Mouse (Mus musculus) gastrocnemius, postnatal 10 days (tissue): ENCODE measurements around the gene Gm20388. TPM values are rescaled to one million over a fixed set of nuclear protein-coding genes. Genes with fewer than 3 reads are reported as not detected.

Source experiments
- DNase-seq: peaks from one replicate; pipeline ENCODE4 v3.0.0; 2021; ENCODE audit warnings: mixed read lengths
- total RNA-seq, 2 experiments: library from RNA; stranded (reverse); gene quantifications; 2 replicates each; pipeline ENCODE4 v1.2.3; 2021

Gm20388 gene
- total RNA-seq, 2 experiments from 2014 or later: 2.9 to 6.0 TPM

DNA sequence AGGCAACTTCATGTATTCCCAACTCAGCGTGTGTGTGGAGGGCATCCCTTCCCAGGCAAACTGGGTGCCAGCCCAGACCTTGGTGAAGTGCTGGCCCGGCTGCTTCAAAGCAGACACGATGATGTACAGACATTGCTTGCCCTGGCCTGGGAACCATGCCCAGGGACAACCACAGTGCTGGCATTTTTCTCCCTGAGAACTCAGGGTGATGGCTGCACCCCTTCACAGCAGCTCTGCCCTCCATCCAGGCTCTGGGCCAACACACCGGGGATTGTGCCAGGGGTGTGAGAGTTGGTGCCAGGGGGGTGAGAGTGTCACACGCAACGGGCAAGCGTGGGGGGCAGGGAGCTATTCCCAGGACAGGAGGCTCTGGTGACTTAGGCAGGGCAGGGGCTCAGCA lies 734.0 kb downstream of the Gm20388 start:
- peak; percentile 65 for DNase-seq

DNA sequence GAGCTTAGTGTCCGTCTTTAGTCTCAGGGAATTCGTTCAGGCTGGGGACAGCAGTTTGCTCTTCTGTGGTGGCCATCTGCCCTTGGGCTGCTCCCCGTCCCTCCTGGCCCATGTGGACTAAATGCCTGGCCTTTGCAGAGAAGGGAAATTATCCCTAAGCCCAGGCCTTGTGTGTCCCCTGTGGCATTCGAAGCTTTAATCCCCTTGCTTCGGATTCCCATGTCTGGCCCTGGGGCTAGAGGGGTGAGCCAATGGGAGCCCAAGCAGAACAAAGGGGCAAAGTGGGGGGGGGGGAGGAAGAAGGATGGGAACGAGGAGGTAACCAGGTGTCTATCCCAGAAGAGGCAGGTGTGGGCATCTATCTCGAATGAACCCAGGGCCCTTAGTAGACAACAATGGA lies 736.9 kb downstream of the Gm20388 start, which contains the start of gene 1190005I06Rik:
Gene 1190005I06Rik, minus strand, starts transcription at position 101 of the 400 bp plus-strand sequence.
- no peak for DNase-seq

- DNase-seq: no peak
These were observed 745.8 kb downstream of the Gm20388 start for GRCm38 (mm10) chr8:120656322-120657052.

DNA sequence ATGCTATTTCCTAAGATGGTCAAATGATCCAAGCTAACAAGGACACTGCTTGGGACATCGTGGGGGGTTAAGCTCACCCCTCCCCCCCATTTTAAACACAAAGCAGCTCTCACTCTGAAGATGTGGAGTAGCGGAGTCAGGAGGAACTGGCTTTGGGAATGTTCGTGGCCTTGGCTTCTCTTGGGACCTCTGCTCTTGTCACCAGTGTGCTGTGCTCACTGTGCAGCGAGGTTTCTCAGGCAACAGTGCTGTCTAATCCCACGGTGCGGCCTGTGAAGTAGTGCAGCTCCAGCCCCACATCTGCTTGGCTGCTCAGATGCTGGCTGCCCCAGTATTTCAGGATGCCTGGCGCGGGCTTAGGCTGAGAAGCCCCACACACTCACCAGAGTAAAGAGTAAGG lies 746.8 kb downstream of the Gm20388 start:
- DNase-seq: no peak

DNA sequence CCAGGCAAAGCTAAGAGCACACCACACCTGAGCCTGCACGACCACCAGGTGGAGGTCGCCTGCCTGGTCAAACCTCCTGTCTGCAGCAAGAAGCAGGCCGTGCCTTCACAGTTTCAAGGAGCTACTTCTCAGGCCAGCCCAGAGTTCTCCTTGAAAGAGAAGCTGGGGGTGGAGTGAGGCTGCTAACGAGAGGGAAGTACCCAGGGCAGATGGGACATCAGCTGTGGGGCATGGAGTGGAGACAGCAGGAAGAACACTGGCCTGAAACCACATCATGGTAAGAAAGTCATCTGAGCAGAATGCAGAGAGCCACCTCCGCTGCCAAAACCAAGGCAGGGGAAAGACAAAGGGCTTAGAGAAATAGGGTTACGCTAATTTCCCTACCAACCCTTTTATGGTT lies 753.9 kb downstream of the Gm20388 start:
- DNase-seq: no peak

- no peak for DNase-seq
These were observed 755.2 kb downstream of the Gm20388 start for GRCm38 (mm10) chr8:120665726-120666455.

DNA sequence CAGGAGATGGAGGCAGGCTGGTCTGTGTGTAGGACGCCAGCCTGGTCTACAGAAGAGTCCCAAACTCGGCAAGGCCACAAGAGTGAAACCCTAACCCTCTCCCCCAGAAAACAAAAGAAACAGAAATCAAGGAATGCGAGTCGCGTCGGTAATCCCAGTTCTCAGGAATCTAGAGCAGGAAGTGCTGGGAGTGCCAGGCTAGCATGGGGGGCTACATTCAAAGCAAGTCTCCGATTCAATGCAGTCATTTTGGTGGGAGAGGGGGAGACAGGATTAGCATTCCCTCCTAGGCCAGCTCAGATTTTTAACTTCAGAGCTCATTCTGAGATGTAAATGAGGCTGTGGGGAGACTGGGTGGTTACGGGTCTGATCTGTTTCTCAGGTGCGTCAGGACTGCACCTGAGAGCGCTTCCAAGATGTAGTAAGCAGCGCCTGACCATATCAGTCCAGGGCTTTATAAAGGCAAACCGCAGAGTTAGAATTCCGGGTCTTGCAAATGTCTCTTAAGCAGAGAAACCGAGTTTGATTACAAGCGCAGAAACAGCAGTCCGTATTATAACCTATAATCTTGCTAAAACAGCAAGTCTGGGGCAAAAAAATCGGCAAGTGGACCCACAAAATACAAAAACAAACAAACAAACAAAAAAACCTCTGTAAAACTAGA lies 756.3 kb downstream of the Gm20388 start:
- DNase-seq: no peak

DNA sequence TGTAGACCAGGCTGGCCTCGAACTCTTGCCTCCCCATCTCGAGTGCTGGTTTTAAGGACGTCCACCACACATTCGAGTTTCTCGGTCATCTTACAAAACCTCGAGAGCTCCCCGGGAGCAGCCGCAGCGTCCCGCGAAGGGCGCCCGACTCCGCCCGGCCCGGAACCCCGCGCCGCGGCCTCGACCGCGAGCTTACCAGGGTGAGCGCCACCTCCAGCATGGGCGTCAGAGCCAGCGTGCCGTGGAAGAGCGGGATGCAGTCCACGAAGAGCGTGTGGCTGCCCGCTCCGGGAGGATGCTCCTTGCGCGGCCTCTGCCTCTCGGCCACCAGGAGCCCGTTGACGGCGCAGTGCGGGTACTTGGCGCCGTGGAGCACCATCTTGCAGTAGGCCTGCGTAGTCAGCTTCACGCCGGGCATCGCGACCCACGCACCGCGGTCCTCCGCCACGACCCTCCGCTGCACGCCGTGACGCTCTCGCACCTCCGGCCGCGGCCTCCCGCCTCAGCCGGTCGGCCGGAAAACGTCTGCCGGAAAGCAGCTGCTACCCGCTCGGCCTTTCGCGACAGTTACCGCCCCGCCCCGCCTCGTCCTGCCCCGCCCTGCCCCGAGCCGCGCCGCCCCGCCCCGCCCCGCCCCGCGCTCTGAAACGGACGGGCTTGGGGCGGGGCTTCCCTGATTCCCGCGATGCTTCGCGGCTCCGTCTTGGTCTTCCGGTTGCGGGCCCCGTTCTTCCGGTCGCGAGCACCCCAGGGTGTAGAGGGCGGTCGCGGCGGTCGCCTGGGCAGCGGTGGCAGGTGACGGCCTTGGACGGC lies 757.1 kb downstream of the Gm20388 start, which contains the start of the genes Gm27021 and Cox4i1:
Gene Gm27021, minus strand, starts transcription at position 519 of the 813 bp plus-strand sequence.
Gene Cox4i1, plus strand, starts transcription at position 662 of the 813 bp plus-strand sequence.
- peak; percentile 95 for DNase-seq

GRCm38 (mm10) chr8:120668374-120668905 lies 757.8 kb downstream of the Gm20388 start, which contains the start of gene Emc8:
Gene Emc8 (minus strand): TSS chr8:120668573.
- peak; percentile 55 for DNase-seq

DNA sequence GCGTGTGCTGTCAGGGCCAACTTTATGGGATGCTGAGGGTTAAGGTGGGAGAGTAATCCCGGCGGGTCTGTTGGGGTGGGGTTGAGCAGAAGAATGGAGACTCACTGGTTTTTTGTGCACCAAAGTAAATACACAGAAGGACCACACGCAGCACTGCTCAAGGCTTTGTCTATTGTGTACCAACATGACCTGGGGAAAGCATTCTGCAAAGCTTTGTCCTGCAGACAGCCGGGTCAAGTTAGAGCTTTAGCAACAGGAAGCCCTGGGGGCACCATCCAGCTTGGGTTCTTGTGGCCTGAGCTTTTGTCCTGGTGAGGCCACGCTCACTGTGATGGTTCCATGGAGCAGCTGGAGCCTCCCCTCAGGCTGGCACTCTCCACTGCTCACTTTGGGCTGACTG lies 761.1 kb downstream of the Gm20388 start:
- no peak for DNase-seq

DNA sequence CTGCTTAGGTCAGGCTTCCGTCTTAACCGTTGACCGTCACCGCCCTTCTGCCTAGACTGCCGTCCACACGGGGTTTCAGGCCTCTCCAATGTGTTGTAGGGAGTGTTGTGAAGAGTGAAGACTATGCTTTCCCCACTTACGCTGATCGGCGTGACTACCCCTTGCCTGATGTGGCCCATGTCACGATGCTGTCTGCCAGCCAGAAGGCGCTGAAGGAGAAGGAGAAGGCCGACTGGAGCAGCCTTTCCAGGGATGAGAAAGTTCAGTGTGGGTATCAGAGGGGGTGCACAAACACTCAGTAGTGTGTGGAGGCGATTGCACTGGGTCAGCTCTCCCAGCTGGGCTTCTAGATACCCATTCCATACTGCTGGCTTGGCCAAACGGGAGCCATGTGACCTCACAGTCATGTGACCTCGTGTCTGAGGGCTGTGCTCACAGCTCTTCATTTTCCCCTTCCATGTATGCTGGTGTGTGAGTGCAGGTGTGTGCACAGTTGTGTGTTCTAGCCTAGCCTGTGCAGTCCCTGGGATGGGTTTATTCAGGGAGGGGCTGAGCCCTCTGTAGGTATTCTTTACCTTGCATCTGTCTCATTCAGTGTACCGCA lies 762.1 kb downstream of the Gm20388 start:
- no peak for DNase-seq

GRCm38 (mm10) chr8:120673298-120673697 lies 762.7 kb downstream of the Gm20388 start:
- DNase-seq: no peak

DNA sequence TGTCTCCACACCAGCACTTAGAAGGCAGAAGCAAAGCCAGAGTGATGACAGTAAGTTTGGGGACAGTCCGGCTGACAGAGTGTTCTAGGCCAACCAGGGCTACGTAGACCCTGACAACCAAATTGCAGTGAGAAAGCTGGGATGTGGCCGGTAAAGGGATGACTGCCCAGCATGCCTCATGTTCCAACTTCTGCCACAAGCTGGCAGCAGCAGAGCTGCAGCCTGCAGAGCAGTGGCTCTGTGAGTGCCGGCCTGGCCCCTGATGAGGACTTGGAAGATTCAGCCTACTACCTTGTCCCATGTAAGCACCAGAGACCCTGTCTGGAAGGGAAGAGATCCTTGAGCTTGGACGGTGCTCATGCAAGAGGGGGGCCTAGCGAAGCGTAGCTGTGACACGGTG lies 765.1 kb downstream of the Gm20388 start:
- no peak for DNase-seq

DNA sequence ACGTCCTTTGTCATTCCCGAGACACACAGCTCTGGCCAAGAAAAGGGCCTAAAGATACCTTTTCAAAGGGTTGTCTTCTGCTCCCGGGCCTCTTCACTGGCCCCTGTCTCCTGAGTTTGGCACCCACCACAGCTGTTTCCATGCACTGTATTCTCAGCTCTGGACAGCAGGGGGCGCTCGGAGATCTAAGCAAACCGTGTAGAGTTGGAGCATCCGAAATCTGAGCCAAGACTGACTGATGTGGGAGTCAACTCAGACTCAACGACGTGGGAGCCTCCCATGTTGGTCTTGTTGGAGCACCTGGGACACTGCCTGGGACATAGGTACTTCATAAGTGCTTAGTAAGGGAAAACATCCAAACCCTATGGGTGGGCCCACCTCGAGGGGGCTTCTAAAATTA lies 767.8 kb downstream of the Gm20388 start:
- peak; percentile 94 for DNase-seq

DNA sequence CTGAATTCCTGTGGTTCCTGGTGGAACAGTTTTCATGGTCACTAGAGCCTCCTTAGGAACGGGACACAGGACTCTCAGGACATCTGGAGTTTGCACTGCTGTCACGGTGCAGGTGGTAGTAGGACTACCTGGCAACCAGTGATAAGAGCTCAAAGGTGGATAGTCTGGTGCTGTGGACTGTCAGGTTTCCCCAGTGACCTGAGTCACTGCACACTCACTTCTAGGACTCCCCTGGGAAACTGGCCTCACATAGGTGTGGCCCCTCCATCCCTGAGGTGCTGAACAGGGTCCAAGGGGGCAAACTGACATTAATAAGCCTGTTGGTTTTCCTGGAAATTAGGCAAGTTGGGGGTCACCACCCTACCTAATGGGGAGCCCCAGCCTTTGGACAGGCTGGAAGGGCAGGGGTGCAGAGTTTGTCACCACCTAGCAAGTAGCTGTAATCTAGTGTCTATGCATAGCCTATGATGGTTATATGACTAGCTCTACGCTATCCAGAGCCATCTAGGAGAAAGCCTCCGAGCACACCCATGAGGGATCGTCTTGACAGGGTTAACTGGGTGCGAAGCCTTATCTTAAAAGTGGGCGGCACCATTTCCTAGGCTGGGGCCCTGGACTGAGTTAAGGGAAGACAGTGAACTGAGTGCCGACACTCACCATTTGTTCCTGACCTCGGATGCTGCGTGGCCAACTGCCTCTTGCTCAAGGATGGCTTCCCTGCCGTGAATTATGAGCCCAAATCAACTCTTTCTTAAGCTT lies 769.2 kb downstream of the Gm20388 start:
- DNase-seq: no peak

DNA sequence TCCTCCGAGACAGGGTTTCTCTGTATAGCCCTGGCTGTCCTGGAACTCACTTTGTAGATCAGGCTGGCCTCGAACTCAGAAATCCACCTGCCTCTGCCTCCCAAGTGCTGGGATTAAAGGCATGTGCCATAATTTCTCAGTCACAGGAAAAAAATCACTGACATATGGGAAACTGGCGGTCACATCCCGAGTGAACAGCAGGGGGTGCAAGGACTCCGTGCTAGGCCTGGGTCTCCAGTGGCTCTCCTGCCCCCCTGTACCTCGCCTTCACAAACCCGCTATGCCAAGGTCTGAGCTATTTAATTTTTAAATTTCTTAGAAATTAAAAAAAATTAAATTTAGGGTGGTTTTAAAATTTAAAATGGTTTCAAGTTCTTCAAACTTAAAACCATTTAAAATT lies 769.8 kb downstream of the Gm20388 start:
- DNase-seq: peak; percentile 56

DNA sequence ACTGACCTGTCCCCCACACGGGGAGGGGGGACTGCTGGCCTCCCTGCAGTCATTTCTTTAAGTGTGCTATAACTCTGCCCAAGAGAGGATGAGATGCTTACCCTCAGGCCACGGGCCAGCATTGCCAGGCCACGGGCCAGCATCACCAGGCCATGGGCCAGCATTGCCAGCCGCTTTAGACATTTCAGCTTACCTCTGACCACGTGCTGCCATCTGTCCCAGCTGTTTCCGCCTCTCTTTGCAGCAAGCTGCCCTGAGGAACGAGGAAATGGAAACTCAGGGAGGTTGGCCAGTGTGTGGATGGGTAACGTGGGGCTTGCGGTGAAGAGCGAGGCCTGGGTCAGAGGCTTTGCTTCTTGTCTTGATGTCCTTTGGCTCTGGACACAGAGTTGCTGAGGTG lies 770.5 kb downstream of the Gm20388 start:
- no peak for DNase-seq

- peak; percentile 78 for DNase-seq
These were observed 773.0 kb downstream of the Gm20388 start for GRCm38 (mm10) chr8:120683602-120684001.

DNA sequence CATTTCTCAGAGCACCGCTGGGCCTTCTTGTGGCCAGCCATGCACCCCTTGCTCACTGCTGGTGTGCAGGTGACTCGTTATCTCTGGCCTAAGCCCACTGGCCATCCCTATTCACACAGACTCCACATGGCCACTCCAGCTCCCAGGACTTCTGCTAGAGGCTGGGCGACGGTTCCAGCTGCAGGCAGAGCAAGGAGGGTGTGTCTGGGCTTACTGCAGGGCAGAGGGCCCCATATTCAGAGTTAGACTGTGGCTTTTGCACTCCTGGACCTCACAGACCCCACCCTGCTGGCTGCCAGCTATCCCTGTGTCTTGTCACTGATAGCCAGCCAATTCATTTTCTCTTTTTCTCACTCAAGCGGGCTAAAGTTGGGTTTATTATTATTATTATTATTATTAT lies 773.4 kb downstream of the Gm20388 start:
- no peak for DNase-seq

DNA sequence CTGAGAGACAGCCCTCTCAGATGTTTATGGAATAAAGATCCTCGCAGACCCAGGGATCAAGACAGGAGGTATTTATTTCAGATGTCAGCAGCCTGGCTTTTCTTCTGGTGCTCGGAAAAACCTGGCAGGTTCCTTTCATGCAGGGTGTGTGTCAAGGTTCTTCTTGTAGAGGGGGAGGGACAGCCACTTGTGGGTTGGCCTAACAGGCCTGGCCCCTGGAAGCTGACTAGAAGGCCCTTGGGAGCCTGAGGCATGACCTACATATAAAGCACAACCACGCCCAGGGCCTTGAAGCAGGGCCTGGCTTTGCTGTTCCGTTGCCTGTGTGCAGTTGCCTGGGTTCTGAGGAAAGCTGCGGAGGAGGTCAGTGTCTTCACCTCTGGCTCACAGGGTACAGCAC lies 774.5 kb downstream of the Gm20388 start:
- DNase-seq: peak; percentile 44
